ENCODE assay signal across 13 mouse cellular contexts in the genomic region with DNA sequence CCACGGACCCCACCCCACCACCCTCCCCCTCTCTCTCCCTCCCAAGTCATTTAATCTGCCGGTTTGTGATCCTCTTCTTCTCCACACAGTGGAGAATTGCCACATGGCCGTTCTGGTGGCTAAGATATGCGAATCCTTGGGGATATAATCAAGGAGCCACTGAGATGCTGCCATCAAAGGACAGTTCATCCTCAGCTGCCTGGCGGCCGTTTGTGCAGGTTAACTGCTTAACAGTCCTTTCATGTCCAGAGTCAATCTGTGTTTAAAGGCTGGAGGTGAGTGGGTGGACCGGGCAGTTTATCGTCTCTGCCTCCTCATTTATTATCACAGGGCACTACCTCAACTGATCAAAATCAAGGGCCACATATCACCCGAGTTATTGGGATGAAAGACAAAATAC.
DNase-seq lines count a peak whose midpoint lies in the region; ATAC-seq and TF ChIP-seq lines count a peak whose summit lies in the region.
"Had no signal": no experiment of that assay in that cellular context is flagged by ENCODE, and none has a peak within 500 bp of the region (broad histone marks: within the 10 kb centered on the region; RNA-seq: fewer than 3 reads in every experiment).

No protein-coding gene starts in this region.

- H3K27me3 ChIP-seq in forebrain, embryonic 15.5 days, result no peaks in the 10 kb centered on the region
- no peaks in the 10 kb centered on the region for H3K27me3 ChIP-seq in forebrain, embryonic 12.5 days
- no peaks in the 10 kb centered on the region for H3K27me3 ChIP-seq in forebrain, postnatal 0 days (ENCODE audit: insufficient read depth, low read length)
- H3K27me3 ChIP-seq in midbrain, embryonic 12.5 days, result no peaks in the 10 kb centered on the region
- H3K27me3 ChIP-seq: liver, embryonic 12.5 days had no signal

- TF ChIP-seq POLR2A in brain, embryonic 14.5 days (IDR thresholded peaks at IDR 0.05; ENCODE audit: borderline replicate concordance, extremely low read depth, insufficient read depth, insufficient read length, poor library complexity, severe bottlenecking), result no peak

- no peak overlapping the region for H3K4me3 ChIP-seq in forebrain, embryonic 15.5 days
- H3K4me3 ChIP-seq in forebrain, embryonic 12.5 days (replicated peaks), result no peak overlapping the region
- no peak overlapping the region for H3K4me3 ChIP-seq in forebrain, postnatal 0 days (ENCODE audit: low read depth, low read length)
- no peak overlapping the region for H3K4me3 ChIP-seq in midbrain, embryonic 12.5 days
- H3K4me3 ChIP-seq: liver, embryonic 12.5 days had no signal

- H3K4me1 ChIP-seq in forebrain, embryonic 15.5 days, result peaks cover 21% of the 10 kb centered on the region
- H3K4me1 ChIP-seq in forebrain, embryonic 12.5 days, result peaks cover 21% of the 10 kb centered on the region
- H3K4me1 ChIP-seq in forebrain, postnatal 0 days (ENCODE audit: insufficient read depth), result no peaks in the 10 kb centered on the region
- H3K4me1 ChIP-seq in midbrain, embryonic 12.5 days, result peaks cover 7% of the 10 kb centered on the region; the same call in 1 of the 2 replicates
- H3K4me1 ChIP-seq: liver, embryonic 12.5 days had no signal

- DNase-seq in brain, embryonic 14.5 days (ENCODE audit: low read depth), result peak; percentile 57
- DNase-seq in forebrain, postnatal 0 days, result no peak
- no peak for DNase-seq in urinary bladder, postnatal 25 days (ENCODE audit: low spot score)
- no peak for DNase-seq in thymus, postnatal 10 days (ENCODE audit: low spot score in 2 of 2)
- DNase-seq: adrenal gland, postnatal 14 days; B cell, adult 2 months; cerebellum, adult 8-10 months; thymus, adult 18-20 months had no signal

- ATAC-seq in forebrain, embryonic 15.5 days (replicated peaks), result no peak
- no peak for ATAC-seq in forebrain, embryonic 12.5 days (ENCODE audit: low FRiP score)
- ATAC-seq in forebrain, postnatal 0 days, result no peak
- peak; percentile 59; the same call in 1 of the 2 replicates for ATAC-seq in midbrain, embryonic 12.5 days (ENCODE audit: low FRiP score, low read depth)
- ATAC-seq: intestine, embryonic 16.5 days; liver, embryonic 12.5 days had no signal

- H3K9me3 ChIP-seq in forebrain, embryonic 15.5 days, result no peaks in the 10 kb centered on the region
- H3K9me3 ChIP-seq in forebrain, embryonic 12.5 days, result no peaks in the 10 kb centered on the region
- no peaks in the 10 kb centered on the region for H3K9me3 ChIP-seq in forebrain, postnatal 0 days (ENCODE audit: low read length)
- H3K9me3 ChIP-seq in midbrain, embryonic 12.5 days, result no peaks in the 10 kb centered on the region
- H3K9me3 ChIP-seq: liver, embryonic 12.5 days had no signal

- no peak for TF ChIP-seq CTCF in brain, embryonic 14.5 days (IDR thresholded peaks at IDR 0.05; ENCODE audit: borderline replicate concordance, extremely low read depth, insufficient read depth, insufficient read length)
- no peak for TF ChIP-seq CTCF in forebrain, postnatal 0 days (IDR thresholded peaks at IDR 0.05; ENCODE audit: low read depth)

- no peak overlapping the region for H3K9ac ChIP-seq in forebrain, embryonic 15.5 days (replicated peaks)
- no peak overlapping the region for H3K9ac ChIP-seq in forebrain, embryonic 12.5 days
- no peak overlapping the region for H3K9ac ChIP-seq in forebrain, postnatal 0 days
- no peak overlapping the region for H3K9ac ChIP-seq in midbrain, embryonic 12.5 days (replicated peaks)
- H3K9ac ChIP-seq: liver, embryonic 12.5 days had no signal

- WGBS in forebrain, embryonic 15.5 days, result 60% methylated on average over 9 of the region's 9 CpGs
- WGBS in forebrain, embryonic 12.5 days, result 61% methylated on average over 9 of the region's 9 CpGs
- 54% methylated on average over 9 of the region's 9 CpGs for WGBS in forebrain, postnatal 0 days
- WGBS in midbrain, embryonic 12.5 days, result 42% methylated on average over 9 of the region's 9 CpGs

- H3K4me2 ChIP-seq in forebrain, embryonic 15.5 days (replicated peaks), result no peak overlapping the region
- H3K4me2 ChIP-seq in forebrain, embryonic 12.5 days, result no peak overlapping the region
- H3K4me2 ChIP-seq in forebrain, postnatal 0 days (ENCODE audit: low read depth), result no peak overlapping the region
- no peak overlapping the region for H3K4me2 ChIP-seq in midbrain, embryonic 12.5 days (replicated peaks)
- H3K4me2 ChIP-seq: liver, embryonic 12.5 days had no signal

- peak overlapping the region; percentile 84 for H3K27ac ChIP-seq in forebrain, embryonic 15.5 days (replicated peaks)
- H3K27ac ChIP-seq in forebrain, embryonic 12.5 days, result no peak overlapping the region
- H3K27ac ChIP-seq in forebrain, postnatal 0 days (ENCODE audit: low read depth, low read length), result peak overlapping the region; percentile 41
- no peak overlapping the region for H3K27ac ChIP-seq in midbrain, embryonic 12.5 days (replicated peaks)
- H3K27ac ChIP-seq: liver, embryonic 12.5 days had no signal

- H3K36me3 ChIP-seq in forebrain, embryonic 15.5 days, result no peaks in the 10 kb centered on the region
- no peaks in the 10 kb centered on the region for H3K36me3 ChIP-seq in forebrain, embryonic 12.5 days (replicated peaks)
- H3K36me3 ChIP-seq in forebrain, postnatal 0 days (ENCODE audit: insufficient read depth), result no peaks in the 10 kb centered on the region
- H3K36me3 ChIP-seq in midbrain, embryonic 12.5 days, result no peaks in the 10 kb centered on the region
- H3K36me3 ChIP-seq: liver, embryonic 12.5 days had no signal

Comparison
In these comparisons a context has a peak if more than half of its experiments do, and no peak if none do; other contexts are left out.
1. H3K27ac ChIP-seq: peak in forebrain, embryonic 15.5 days (single experiment) and forebrain, postnatal 0 days (single experiment); none in forebrain, embryonic 12.5 days (single experiment) and midbrain, embryonic 12.5 days (single experiment).